Mouse (Mus musculus): Measurements from ENCODE around the gene Fermt2.
"Not testable (repeated sequence)": the region's sequence is repeated elsewhere in the genome, so short reads cannot be mapped to it uniquely, and the experiment has no call there.

The Fermt2 gene

DNA sequence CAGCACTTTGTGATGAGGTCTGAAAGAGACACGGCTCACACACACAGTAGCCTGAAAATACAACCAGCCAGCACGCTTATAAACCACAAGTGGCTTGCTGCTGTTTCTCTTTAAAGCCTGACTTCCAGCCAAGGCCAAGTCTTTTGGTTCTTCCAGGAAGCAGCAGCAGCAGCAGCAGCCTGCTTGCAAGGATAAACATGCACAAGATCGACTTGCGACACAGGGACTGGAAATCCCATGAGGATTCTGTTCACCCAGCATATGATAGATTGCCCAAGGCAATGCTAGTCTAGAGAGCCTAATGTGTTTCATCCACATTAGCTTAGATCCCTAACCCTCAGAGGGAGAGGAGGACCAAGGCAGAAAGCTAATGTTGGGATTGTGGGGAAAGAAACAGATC is 22.0 kb downstream of the Fermt2 start:
- DNase-seq (ENCODE audit: low spot score) = peak; percentile 43

DNA sequence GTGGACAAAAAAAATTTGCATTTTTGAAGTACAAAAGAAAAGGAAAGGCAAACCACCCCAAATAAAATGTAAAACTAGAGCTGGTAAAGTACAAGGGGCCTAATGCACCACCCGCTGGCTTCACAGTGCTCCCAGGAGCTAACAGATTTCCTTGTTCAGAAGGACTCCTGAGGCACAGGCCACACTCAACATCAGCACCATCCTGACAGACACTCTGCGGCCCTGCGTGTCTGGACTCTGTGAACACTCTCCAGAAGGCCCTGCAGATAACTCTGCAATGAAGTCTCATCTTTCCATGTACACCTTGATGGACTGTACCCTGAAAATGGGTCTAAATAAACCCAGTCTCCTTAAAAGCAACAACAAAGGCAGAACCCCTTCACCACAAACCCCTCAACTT is 22.5 kb downstream of the Fermt2 start:
- DNase-seq (ENCODE audit: low spot score) = no peak

DNA sequence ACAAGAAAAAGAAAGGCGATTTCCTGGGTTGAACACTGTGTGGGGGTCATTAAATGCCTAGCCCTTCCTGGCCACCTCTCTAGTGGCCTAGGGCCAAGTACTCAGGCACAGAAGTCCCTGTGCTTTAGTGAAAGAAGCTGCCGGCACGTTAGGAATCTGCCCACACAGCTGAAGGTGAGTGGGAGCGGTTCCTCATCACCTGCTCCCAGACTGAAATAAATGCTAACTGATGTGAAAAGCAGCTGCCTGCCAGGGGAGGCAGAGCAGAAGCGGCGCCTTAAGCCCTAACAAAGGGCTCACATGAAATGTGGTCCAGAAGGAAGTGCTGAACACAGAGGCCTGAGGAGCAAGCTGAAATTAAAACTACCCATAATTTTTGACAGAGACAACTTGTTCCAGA is 22.9 kb downstream of the Fermt2 start:
- peak; percentile 23 for DNase-seq (ENCODE audit: low spot score)

DNA sequence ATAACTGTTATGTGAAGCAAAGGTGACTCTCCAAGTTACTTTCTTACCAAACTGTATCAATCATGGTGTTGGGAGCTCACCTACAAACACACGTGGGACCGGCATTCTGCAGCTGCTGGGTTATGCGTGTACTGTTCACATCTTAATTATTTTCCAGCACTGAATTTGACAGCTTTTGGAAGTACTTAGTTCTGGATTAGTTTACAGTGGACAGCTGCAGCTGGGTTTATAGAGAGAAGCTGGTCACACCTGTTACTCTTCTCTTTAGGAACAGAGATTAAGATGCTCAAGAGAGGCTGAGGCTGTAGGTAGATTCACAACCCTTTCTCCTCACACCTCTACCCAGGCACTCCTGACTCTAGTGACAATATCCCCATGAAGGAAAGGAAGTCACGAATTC is 23.8 kb downstream of the Fermt2 start:
- no peak for DNase-seq (ENCODE audit: low spot score)

DNA sequence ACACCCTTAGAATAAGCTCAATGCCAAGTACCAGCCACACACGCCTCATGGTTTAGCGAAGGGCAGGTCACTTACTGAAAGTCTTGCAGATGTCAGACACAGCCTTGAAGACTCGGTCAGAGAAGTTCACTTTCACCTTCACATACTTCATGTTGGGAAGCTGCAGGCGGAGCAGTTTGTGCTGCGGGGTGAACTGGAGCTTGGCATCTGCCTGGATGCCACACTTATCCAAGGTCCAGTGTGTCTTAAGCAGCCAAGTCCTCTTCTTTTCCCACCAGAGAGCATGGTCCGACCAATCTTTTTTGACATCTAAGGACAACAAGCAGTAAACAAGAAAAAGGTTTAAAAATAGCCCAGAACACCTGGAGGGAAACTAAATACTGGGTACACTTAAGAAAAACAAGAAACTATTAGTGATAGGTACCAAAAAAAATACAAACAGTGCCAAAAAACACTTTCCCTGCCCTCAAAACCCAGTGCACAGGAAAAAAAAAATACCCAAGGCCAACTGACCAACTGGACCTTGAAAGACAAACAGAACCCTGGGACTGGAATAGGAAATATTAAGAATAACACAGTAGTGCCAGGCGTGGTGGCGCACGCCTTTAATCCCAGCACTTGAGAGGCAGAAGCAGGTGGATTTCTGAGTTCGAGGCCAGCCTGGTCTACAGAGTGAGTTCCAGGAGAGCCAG is 25.4 kb downstream of the Fermt2 start:
- no peak for DNase-seq (ENCODE audit: low spot score)

DNA sequence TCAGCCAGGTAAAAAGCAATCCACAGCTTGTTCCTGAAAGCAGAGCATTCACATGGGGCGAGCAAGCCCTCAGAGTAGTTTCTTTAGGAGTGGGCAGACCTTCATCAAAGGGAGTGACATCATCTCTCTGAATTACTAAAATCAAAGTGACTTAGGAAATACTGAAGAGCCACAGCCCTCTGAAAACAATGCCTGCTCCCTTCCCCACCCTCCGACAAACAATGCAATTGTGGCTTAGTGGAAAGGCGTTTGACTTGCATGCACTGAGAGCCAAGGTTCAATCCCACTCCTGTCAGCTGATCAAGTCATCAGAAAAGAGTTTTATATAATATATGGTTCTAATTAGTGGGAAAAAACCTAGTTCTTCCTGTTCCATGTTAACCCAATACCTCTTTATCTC is 26.0 kb downstream of the Fermt2 start:
- no peak for DNase-seq (ENCODE audit: low spot score)

DNA sequence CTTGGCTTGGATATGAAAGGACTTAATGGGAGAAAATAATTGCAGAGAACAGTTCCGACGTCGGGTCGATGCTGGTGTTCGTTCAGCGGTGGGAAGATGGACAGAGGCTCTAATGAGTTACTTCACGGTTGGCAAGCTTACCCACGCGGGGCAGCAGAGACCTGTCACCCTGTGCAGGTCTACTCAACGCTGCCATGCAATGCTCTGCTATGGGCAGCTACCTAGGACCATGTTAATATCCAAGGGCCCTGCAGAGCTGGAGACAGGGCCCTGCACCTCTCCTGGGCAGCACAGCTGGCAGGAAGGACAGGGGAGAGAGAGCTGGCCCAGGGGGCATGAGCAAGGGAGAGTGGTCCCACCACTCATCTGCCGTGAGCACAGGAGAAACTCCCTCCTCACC is 29.9 kb downstream of the Fermt2 start:
- no peak for DNase-seq (ENCODE audit: low spot score)

DNA sequence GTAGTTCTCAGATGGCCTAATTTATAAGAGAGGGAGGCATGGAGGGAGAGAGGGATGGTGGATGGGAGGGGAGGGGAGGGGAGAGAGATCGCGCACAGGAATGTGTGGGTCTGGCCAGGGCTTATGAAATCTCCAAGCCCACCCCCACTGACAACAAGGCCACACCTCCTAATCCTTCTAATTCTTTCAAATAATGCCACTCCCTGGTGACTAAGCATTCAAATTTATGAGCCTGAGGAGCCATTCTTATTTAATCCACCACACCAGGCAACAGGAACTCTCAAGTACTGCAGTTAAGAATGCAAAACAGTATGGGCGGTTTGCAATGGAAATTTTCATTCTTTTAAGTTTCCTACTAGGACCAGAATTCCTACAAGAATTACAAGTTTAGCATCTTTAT is 32.8 kb downstream of the Fermt2 start:
- no peak for DNase-seq (ENCODE audit: low spot score)

DNA sequence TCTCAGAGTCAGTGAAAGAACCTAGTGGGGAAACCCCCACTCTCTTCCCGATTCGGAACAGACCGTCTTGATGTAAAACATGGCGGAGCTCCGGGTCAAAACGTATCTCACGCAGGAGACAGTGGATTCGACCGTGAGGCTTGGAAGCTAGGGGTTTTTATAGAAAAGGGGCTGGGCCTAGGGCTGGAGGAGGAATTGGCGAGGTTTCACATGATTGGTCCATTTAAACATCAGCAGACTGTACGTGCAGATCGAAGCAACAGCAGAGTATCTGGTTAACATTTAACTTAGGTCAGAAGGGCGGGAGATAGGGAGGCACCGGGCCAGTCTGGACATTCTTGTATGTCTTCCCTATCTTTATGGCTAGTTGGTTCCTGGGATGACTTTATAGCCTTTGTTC is 34.1 kb downstream of the Fermt2 start:
- not testable (repeated sequence) for DNase-seq (ENCODE audit: low spot score)

DNA sequence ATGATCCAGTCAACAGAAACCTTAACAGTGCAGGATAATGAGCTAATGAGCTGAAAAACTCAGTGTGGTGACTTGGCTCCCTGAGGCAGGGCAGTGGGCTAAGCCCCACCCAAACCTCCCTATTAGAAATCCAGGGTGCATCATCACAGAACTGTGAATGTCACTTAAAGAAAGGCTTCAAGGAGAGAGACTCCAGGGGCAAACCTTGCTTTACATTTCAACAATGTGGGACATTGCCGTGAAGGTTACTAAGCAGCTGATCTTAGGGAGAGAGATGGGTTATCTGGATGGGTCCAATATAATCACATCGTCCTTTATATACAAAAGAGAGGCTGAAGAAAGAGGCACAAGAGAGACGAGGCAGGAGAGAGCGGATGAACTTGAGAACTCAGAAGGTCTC is 36.0 kb downstream of the Fermt2 start:
- no peak for DNase-seq (ENCODE audit: low spot score)

DNA sequence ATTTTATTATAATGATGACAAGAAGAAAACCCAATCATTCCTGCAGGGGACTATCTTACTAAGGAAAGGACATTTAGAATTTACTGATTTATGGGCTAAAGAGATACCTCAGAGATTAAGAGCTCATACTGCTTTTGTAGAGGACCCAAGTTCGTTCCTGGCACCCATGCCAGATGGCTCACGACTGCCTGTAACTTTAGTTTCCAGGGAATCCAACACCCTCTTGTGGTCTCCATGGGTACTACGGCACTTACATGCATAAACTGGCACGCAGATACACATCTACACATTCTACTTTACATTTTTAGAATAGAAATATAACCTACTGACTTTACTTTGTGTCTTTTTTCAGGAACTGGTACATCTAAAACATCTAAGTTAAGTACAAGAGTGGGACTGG is 37.2 kb downstream of the Fermt2 start:
- no peak for DNase-seq (ENCODE audit: low spot score)

DNA sequence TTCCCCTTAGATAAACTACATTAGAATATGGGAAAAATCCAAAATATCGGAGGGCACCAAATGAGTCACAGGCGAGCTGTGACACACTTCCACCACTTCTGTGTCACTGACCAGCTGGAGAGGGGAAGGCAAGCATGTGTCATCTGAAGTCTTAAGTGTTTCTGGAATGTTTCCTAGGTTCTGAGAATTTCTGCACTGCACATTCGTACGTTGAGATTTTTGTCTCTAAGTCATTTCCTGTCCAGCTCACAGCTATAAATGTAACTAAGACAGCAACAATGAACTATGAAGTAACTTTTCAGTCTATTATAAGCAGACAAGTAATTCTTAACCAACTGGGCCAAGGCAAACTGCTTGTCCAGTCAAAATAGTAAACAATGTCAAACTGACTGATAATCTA is 37.9 kb downstream of the Fermt2 start:
- DNase-seq (ENCODE audit: low spot score) = no peak

DNA sequence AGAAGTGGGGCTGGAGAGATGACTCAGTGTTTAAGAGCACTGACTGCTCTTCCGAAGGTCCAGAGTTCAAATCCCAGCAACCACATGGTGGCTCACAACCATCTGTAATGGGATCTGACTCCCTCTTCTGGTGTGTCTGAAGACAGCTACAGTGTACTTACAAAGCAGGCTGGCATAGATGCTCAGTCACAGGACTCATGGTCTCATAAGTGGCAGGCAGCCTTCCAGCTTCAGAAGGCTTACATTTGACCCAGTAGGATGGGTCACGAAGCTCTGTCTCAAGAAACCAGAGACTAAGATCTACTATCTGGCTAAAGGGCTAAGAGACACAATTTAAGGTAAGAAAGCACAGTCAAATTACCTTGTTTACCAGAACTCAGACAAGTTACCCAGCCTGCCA is 42.7 kb downstream of the Fermt2 start:
- not testable (repeated sequence) for DNase-seq (ENCODE audit: low spot score)

DNA sequence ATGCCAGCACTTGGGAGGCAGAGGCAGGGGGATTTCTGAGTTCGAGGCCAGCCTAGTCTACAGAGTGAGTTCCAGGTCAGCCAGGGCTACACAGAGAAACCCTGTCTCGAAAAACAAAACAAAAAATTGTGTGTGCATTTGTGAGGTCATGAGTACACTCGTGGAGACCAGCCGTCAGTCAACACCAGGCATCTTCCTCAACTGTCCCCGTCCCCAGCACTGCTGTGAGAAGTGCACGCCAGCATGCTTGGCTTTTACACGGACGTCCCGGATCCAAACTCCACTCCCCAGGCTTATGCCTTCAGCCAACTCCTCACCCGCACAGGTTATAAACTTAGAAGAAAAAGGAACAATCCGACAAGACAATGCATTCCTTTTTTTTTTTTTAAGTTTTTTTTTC is 46.6 kb downstream of the Fermt2 start:
- not testable (repeated sequence) for DNase-seq (ENCODE audit: low spot score)

DNA sequence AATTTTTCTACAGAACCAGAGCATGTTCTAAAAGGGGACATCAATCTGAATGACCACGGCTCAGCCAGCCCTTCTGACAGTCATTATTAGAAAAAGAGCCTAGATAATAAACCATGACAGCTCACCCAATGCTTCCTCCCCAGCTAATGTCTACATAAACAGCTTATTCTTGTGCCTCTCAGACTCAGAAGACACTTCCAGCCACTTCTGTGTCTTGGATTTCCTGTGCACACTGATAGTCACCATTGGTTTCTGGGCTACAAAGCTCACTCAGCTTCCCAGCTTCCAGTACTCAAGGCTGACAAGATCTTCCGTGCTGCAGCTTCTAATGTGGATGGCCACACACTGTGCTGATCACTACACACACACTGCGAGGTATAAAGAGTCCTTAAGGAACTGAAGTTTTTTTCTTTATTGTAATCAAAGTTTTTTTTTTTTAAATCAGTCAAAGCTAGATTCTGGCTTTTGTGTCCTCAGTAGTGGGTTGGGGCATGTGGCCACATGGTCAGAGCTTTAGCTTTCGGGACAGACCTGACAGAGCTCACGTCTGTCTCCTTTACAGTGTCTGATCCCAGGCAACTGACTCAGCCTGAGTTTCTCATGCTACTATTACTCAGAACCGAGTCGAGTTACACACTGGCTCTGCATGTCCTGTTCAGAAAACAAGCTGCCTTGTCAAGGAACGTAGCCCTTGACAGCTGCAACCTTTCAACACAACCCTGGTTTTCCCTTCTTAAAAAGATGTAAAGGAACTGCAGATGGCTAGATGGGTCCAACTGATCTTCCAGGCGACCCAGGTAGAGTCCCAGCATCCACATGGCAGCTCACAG is 50.7 kb downstream of the Fermt2 start:
- no peak for DNase-seq (ENCODE audit: low spot score)

DNA sequence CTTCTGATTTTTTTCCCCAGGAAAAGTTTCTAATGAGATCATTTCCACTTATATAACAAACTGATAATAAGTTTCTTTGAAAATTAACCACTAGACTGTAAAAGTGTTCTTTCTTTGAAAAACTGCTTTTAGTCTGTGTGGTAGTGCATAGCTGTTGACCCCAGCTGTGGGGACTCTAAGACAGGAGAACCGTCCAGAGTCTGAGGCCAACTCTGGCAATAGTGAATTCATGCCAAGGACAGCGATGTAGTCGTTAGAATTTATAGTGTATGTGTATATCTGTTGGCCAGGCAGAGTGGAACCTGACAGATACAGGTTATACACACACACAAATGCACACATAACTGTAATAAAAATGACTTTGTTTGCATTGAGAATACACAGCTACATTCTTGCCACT is 51.4 kb downstream of the Fermt2 start:
- DNase-seq (ENCODE audit: low spot score) = no peak

DNA sequence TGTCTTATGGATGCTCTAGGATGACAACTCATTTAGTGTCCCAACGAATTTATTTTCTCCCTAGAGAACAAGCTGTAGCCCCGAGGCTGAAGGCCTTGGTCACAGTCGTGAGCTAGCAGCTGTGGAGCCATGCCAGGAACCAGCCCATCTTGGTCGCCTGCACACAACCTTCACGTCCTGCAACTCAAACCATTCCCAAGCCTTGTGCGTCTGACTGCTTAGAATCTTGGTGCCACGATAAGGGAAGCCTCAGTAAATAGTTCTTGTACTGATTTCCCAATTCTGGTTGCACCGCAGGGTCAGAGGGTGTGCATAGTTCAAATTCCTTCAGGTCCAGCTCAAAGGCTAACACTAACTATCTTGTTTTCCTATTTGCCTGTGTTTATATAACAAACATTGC is 52.3 kb downstream of the Fermt2 start:
- DNase-seq (ENCODE audit: low spot score) = peak; percentile 85

DNA sequence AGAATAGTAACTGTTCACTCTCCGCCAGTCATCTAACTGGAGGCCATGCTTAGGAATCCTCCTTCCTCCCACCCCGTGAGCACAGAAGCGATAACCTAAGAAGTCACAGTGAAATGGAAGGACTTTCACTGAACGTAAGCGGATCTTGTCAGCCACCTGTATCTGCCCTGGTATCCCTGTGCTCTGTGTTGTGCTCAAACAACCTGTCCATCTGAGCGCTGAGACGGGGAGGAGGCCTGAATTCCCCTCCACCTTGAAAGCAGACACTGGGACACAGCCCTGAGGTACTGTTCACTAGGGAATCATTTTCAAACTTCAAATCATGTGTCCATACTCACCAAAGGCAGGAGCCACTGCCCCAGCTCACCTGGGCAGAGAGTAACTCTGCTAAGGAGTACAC is 52.9 kb downstream of the Fermt2 start:
- DNase-seq (ENCODE audit: low spot score) = no peak

DNA sequence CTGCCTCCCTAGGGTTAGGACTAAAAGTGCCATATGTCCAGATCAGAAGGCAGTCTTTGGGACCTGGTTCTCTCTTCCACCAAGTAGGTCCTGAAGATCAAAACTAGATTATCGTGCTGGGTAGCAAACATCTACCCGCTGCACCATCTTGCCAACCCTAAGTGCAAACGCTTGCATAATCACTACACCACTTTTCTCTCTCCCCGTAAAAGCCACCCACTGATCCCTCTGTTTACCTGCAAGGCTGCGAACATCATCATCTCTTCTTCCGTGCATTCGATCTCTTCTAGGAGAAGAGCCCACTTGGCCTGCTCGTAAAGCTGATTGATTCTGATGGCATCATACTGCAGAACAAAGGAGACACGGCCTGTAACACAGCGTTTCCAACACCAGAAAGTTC is 57.4 kb downstream of the Fermt2 start:
- DNase-seq (ENCODE audit: low spot score) = no peak

DNA sequence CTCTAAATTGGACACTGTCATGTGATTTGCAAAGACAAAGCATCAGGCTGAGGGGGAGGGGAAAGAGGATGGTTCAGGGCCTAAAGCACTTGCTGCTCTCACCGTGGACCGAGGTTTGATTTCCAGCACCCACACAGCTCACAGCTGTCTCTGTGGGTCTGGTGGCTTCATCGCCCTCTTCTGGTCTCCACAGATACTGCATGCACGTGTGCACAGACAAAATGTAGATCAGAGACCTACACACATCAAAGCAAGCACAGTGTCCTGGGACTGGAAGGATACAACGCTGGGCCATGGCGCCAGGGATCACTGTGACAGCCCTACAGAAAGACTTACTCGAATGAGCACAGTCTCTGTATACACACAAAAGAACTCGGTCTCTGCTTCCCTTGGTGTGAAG is 60.5 kb downstream of the Fermt2 start:
- DNase-seq (ENCODE audit: low spot score) = no peak

DNA sequence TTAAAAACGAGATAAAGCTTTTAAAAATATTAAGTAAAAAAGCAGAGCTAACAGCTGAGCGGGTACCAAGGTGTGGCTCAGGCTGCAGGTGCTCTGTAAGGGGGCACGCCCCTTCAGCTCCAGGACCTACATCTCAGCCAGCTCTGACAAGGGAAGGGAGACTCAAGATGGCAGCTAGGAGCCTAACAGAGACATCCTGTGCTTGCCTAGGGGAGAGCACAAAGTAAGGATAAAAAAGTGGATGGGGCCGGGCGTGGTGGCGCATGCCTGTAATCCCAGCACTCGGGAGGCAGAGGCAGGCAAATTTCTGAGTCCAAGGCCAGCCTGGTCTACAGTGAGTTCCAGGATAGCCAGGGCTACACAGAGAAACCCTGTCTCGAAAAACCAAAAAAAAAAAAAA is 63.5 kb downstream of the Fermt2 start:
- not testable (repeated sequence) for DNase-seq (ENCODE audit: low spot score)

DNA sequence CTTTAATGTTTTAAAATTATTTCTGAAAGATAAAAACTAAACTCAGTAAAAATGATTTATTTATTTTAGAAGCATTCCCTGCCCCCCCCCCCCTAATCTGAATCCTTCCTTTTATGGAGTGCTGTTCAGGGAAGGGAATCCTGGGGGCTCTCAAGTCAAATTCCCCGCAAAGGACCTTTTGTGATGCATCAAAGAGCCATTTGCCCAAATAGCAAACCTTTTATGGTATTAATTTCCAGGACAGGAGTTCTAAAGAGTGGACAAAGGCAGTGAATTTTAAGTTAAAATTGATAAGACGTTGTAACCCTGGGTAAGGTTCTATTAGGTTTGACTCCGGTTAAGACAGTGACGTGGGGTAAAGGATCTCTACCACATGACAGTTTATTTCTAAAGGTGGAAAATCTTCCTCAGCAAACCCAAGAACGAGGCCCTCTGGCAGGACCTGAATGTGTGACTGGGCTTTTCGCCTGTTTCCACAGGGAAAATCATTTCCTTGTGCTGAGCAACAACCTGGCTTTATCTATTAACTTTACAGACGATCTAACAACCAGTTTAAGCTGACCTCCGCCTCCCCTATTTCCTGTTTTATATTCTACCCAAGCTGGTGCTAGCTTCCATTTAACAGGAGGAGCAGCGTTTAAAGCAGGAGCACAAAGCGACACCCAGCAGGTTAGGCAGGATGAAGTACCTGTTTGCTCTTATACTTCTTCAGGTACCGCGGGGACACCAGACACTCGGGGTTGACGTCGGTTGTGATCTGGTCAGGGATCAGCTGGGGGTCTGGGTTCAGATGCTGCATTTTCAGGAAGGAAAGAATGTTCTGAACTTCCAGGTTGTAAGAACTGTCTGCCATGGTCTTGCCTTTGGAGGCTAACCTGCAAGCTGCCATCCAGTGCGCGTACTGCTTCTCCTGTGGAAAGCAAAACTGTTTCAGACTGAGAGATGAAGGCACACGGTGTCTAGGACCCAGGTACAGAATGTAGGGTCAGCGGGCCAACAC is 65.6 kb downstream of the Fermt2 start:
- no peak for DNase-seq (ENCODE audit: low spot score)

DNA sequence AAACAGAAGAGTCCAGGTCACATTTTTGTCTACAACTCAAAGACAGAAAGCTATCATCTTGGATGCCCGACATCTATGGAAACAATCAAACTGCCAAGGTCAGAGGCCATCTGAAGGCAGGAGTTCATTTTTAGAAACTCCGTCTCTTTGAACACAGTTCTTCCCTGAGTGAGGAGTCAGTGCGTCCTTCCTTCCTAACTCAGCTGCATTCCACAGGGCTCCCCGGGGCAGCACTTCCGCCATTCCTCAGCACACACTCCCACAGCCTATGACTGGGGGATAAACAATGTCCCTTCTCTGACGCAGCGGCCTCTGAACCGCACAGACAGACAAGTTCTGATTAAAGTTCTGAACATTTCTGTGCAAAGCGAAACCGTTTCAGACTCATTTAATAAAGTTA is 66.3 kb downstream of the Fermt2 start:
- peak; percentile 76 for DNase-seq (ENCODE audit: low spot score)
